Mouse (Mus musculus) midbrain, embryonic 13.5 days (tissue): Measurements from ENCODE around the gene Zswim5. TPM values are rescaled to one million over a fixed set of nuclear protein-coding genes. Genes with fewer than 3 reads are reported as not detected.

Source experiments
- ATAC-seq: fragments of 200-750 bp; cut with Nextera tagmentation; 2 replicates; pipeline ENCODE4 v1.8.0; 2017; ENCODE audit warnings: mild to moderate bottlenecking, moderate TSS enrichment, moderate library complexity
- H3K27ac ChIP-seq: fragments of 300-500 bp; sonication (generic); 2 replicates; pipeline ENCODE4 v1.5.1; 2015; ENCODE audit warnings: inconsistent platforms, mild to moderate bottlenecking, moderate library complexity
- H3K27me3 ChIP-seq: fragments of 300-500 bp; sonication (generic); 2 replicates; pipeline ENCODE4 v1.6.1; 2015; ENCODE audit warnings: mild to moderate bottlenecking, inconsistent platforms
- H3K36me3 ChIP-seq: fragments of 300-500 bp; sonication (generic); 2 replicates; pipeline ENCODE4 v1.6.1; 2015; ENCODE audit warnings: mild to moderate bottlenecking, inconsistent platforms
- H3K4me1 ChIP-seq: fragments of 300-500 bp; sonication (generic); replicated peaks from 2 replicates; pipeline ENCODE4 v1.6.1; 2015; ENCODE audit warnings: inconsistent platforms
- H3K4me2 ChIP-seq: fragments of 300-500 bp; sonication (generic); replicated peaks from 2 replicates; pipeline ENCODE4 v1.6.1; 2015; ENCODE audit warnings: moderate library complexity, mild to moderate bottlenecking, inconsistent platforms
- H3K4me3 ChIP-seq: fragments of 300-500 bp; sonication (generic); replicated peaks from 2 replicates; pipeline ENCODE4 v1.5.1; 2015; ENCODE audit warnings: mild to moderate bottlenecking, inconsistent platforms
- H3K9ac ChIP-seq: fragments of 300-500 bp; sonication (generic); replicated peaks from 2 replicates; pipeline ENCODE4 v1.6.1; 2015; ENCODE audit warnings: mild to moderate bottlenecking, inconsistent platforms
- H3K9me3 ChIP-seq: fragments of 300-500 bp; sonication (generic); 2 replicates; pipeline ENCODE4 v1.6.1; 2016; ENCODE audit warnings: mild to moderate bottlenecking, inconsistent platforms
- WGBS: fragments of 180-500 bp; shearing (Covaris S2); methylation state at CpG from one replicate; pipeline ENCODE4 v1.1.7; 2015; 5-methylcytosine and 5-hydroxymethylcytosine counted together
- polyA plus RNA-seq: library from polyadenylated mRNA; unstranded; fragments of >200 nt; fragmentation: Nextera tagmentation; extraction: Ambion mirVana; gene quantifications from 2 replicates; pipeline ENCODE4 v1.2.1, GENCODE M21; 2015

Gene Zswim5
- polyA plus RNA-seq, 1 experiment from 2014 or later, result 9.9 TPM

DNA sequence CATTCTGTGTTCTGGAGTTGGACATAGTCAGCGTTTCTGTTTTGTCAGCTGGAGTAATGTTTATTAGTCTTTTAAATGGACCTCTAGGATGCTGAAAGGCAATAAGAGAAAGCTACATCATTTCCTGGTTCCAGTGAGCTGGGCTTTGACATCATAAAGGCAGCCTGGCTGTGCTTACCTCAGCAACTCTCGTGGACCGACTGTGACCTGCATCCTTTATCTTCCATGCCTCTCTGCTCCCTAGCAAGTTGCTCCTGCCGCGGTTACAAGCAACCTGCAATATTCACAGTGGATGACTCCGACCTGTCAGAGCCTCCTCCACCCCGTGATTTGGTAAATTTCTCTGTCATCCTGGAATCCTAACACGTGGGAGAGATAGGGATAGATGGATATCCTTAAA is 15.2 kb upstream of the Zswim5 start:
- Histone ChIP-seq H3K36me3 (no peaks in the 10 kb centered on the region), H3K9me3 (no peaks in the 10 kb centered on the region), H3K27me3 (no peaks in the 10 kb centered on the region), H3K9ac (no peak overlapping the region), H3K4me1 (no peaks in the 10 kb centered on the region), H3K4me3 (no peak overlapping the region), H3K27ac (no peak overlapping the region), H3K4me2 (no peak overlapping the region)
- WGBS, result 73% methylated on average over 8 of the region's 8 CpGs
- no peak for ATAC-seq

- Histone ChIP-seq H3K36me3 (no peaks in the 10 kb centered on the region), H3K9me3 (no peaks in the 10 kb centered on the region), H3K4me1 (no peaks in the 10 kb centered on the region), H3K4me3 (no peak overlapping the region), H3K9ac (no peak overlapping the region), H3K27me3 (no peaks in the 10 kb centered on the region), H3K27ac (no peak overlapping the region), H3K4me2 (no peak overlapping the region)
- 80% methylated on average over 3 of the region's 3 CpGs for WGBS
- no peak for ATAC-seq
Measured at GRCm38 (mm10) chr4:116869898-116870297, 7.3 kb upstream of the Zswim5 start.

GRCm38 (mm10) chr4:116874595-116874994 is 2.6 kb upstream of the Zswim5 start:
- ATAC-seq, result no peak
- Histone ChIP-seq H3K4me2 (no peak overlapping the region), H3K9me3 (no peaks in the 10 kb centered on the region), H3K4me1 (peaks cover 6% of the 10 kb centered on the region), H3K27ac (no peak overlapping the region), H3K27me3 (no peaks in the 10 kb centered on the region), H3K9ac (no peak overlapping the region), H3K36me3 (no peaks in the 10 kb centered on the region), H3K4me3 (no peak overlapping the region)
- 87% methylated on average over 4 of the region's 4 CpGs for WGBS

- Histone ChIP-seq H3K9me3 (no peaks in the 10 kb centered on the region), H3K27ac (peak overlapping the region; percentile 100), H3K9ac (peak overlapping the region; percentile 98), H3K4me1 (peaks cover 8% of the 10 kb centered on the region), H3K36me3 (no peaks in the 10 kb centered on the region), H3K27me3 (no peaks in the 10 kb centered on the region), H3K4me2 (peak overlapping the region; percentile 64), H3K4me3 (peak overlapping the region; percentile 94)
- peak; percentile 55 for ATAC-seq
- under 1% methylated on average over 15 of the region's 15 CpGs for WGBS
Measured at GRCm38 (mm10) chr4:116876630-116876994, 564 bp upstream of the Zswim5 start.

GRCm38 (mm10) chr4:116877729-116878321 is 649 bp downstream of the Zswim5 start:
- Histone ChIP-seq H3K27ac (peak overlapping the region; percentile 100), H3K4me1 (peaks cover 8% of the 10 kb centered on the region), H3K9ac (peak overlapping the region; percentile 98), H3K4me2 (peak overlapping the region; percentile 64), H3K9me3 (no peaks in the 10 kb centered on the region), H3K27me3 (no peaks in the 10 kb centered on the region), H3K36me3 (no peaks in the 10 kb centered on the region), H3K4me3 (peak overlapping the region; percentile 94)
- 0 out of 2 replicates have a peak, but pooled peaks have one; percentile 7 for ATAC-seq
- under 1% methylated on average over 32 of the region's 57 CpGs for WGBS

DNA sequence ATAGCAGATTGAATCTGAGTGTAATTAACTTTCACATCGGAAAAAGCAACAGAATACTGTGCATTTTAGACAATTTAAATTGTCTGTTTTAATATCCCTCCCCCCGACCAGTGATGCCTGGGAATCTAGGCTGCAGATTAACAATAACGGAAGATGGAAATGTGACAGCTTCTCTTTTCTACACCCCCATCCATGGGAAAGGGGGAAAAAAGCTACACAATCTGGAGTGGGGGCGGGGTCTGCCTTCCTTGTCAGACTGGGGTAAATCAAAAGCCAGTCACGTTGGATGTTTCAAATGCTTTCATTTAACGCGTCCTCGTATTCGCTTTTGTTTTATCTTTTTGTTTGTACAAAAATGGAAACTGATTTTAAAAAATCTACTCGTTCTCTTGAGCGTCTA is 1.3 kb downstream of the Zswim5 start:
- Histone ChIP-seq H3K27ac (peak overlapping the region; percentile 100), H3K9ac (peak overlapping the region; percentile 98), H3K9me3 (no peaks in the 10 kb centered on the region), H3K4me1 (peaks cover 8% of the 10 kb centered on the region), H3K4me3 (peak overlapping the region; percentile 94), H3K36me3 (no peaks in the 10 kb centered on the region), H3K27me3 (no peaks in the 10 kb centered on the region), H3K4me2 (peak overlapping the region; percentile 64)
- no peak for ATAC-seq
- WGBS, result under 1% methylated on average over 11 of the region's 11 CpGs

DNA sequence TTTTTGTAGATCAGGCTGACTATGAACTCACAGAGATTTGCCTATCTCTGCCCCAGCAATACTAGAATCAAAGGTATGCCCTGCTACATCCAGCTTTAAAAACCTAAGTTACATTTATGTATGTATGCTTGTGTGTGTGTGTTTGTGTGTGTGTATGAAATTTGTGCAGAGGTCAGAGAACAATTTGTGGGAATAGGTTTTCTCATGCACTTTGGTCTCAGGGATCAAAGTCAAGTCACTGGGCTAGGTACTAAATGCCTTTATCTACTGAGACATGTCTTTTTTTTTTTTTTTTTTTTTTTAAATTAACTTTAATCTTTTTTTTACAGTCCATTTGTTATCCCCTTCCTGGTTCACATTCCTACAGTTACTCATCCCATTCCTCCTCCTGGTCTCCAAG is 5.5 kb downstream of the Zswim5 start:
- Histone ChIP-seq H3K9ac (no peak overlapping the region), H3K4me2 (no peak overlapping the region), H3K9me3 (no peaks in the 10 kb centered on the region), H3K27ac (no peak overlapping the region), H3K36me3 (no peaks in the 10 kb centered on the region), H3K4me3 (no peak overlapping the region), H3K4me1 (peaks cover 6% of the 10 kb centered on the region), H3K27me3 (no peaks in the 10 kb centered on the region)
- no peak for ATAC-seq

DNA sequence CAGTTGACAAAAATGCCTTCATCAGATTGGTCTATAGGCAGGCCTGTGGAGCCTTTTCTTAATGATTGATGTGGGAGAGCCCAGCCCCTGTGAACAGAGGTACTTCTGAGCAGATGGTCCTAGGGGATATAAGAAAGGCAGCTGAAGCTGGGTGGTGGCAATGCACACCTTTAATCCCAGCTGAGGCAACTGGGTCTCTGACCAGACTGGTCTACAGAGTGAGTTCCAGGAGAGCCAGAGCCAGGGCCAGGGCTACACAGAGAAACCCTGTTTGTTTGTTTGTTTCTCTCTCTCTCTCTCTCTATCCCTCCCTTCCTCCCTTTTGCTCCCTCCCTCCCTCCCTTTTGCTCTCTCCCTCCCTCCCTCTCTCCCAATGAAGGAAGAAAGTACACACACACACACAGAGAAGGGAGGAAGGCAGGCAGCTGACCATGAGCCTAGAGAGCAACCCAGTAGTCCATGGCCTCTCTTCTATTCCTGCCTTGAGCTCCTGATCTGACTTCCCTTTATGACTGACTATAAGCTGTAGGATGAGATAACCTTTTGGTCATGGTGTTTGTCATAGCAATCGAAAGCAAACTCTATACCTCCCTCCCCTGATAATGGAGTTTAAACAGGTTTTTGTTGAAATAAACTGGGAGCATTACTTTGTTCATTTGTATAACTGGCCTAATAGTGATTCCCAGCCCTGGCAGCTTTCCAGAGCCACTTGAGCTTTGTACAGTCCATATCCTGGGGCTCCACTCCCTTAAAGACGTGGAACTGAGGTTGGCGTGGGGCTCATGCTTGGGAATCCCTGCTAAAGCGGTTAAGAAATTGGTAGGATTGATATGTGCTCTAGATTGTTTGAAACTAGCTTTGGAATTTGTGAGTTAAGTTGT is 17.3 kb downstream of the Zswim5 start:
- Histone ChIP-seq H3K27ac (no peak overlapping the region), H3K4me3 (no peak overlapping the region), H3K4me2 (no peak overlapping the region), H3K9ac (no peak overlapping the region), H3K36me3 (no peaks in the 10 kb centered on the region), H3K27me3 (no peaks in the 10 kb centered on the region), H3K9me3 (no peaks in the 10 kb centered on the region), H3K4me1 (peaks cover 11% of the 10 kb centered on the region)
- 75% methylated on average over 4 of the region's 4 CpGs for WGBS
- no peak for ATAC-seq

DNA sequence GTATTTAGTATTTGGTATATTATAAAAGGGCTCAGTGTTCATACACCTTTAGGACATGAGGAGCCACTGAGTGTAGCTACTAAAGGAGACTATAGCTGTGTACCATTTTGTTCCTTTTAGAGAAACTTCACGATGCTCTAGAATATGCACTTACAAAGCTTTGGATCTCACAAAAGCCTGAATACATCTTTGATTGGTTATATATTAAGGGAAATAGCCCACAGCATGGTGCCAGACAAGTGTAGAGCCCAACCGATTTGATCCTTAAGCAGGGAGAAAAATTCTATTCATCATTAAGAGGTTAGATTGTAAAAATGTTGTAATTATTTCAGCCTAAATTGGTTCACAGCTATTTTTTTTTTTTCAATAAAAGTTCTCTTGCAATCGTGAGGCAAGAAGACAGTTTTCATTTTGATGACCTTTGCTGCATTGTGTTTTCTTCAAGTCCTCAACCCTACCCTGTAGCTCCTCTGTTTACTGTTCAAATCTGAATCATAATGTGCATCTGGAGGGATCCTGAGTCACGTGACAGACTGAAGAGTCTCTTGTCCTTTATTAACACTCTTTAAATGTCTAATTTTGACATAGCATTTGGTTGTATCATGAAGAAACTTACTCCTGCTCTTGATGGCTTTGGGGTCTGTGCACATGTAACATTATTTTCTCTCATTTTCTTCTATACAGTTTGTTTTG is 33.5 kb downstream of the Zswim5 start:
- WGBS, result 34% methylated on average over 4 of the region's 4 CpGs
- no peak for ATAC-seq
- H3K27ac ChIP-seq, result peak overlapping the region; percentile 61
- no peaks in the 10 kb centered on the region for H3K27me3 ChIP-seq
- no peaks in the 10 kb centered on the region for H3K9me3 ChIP-seq
- H3K4me3 ChIP-seq, result no peak overlapping the region
- H3K4me2 ChIP-seq, result no peak overlapping the region
- no peak overlapping the region for H3K9ac ChIP-seq
- no peaks in the 10 kb centered on the region for H3K36me3 ChIP-seq
- peaks cover 15% of the 10 kb centered on the region for H3K4me1 ChIP-seq

DNA sequence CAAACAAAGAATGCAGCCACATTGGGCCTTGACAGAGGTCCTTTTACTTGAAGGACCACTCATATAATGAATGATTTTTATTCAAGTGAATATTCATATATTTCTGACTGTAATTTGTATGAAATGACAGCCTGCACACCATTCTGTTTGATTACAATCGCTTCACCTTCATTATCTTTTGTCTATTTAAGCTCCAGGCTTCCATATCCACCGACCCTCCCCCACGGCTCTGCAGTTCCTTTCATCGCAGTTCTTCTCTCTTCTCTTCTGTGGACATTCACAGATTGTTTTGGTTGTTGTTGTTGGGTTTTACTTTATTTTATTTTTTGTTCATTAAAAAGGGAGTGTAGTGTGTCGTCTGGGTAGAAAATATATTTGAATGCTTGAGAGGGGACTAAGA is 34.0 kb downstream of the Zswim5 start:
- ATAC-seq, result no peak

DNA sequence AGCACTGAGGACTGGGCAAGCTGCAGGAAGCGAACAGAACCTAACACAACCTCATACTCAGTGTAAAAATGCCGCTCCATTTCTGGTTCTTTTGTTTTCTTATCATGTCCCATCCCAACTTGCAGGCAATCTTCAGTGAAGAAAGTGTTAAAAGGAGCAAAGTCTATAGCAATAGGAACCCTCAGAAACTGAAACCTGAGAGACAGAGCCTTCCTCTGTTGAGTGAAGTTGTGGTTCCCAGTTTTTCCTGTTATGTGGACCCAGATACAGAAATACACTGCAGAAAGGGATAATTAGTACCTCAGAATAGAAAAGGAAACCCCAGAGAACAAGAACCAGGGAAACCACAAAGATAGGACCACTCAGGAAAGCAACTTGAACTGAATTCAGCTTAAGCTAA is 36.1 kb downstream of the Zswim5 start:
- no peaks in the 10 kb centered on the region for H3K27me3 ChIP-seq
- no peak for ATAC-seq
- no peak overlapping the region for H3K9ac ChIP-seq
- H3K4me3 ChIP-seq, result no peak overlapping the region
- H3K9me3 ChIP-seq, result no peaks in the 10 kb centered on the region
- no peak overlapping the region for H3K27ac ChIP-seq
- 97% methylated on average over 2 of the region's 2 CpGs for WGBS
- H3K4me1 ChIP-seq, result peaks cover 15% of the 10 kb centered on the region
- H3K36me3 ChIP-seq, result no peaks in the 10 kb centered on the region
- H3K4me2 ChIP-seq, result no peak overlapping the region

More for the DNA sequence above, 34.0 kb downstream of the Zswim5 start:
- Histone ChIP-seq H3K4me1 (peaks cover 15% of the 10 kb centered on the region), H3K4me3 (no peak overlapping the region), H3K4me2 (no peak overlapping the region), H3K27me3 (no peaks in the 10 kb centered on the region), H3K36me3 (no peaks in the 10 kb centered on the region), H3K9ac (no peak overlapping the region), H3K9me3 (no peaks in the 10 kb centered on the region), H3K27ac (peak overlapping the region; percentile 61)
- 39% methylated on average over 5 of the region's 5 CpGs for WGBS

DNA sequence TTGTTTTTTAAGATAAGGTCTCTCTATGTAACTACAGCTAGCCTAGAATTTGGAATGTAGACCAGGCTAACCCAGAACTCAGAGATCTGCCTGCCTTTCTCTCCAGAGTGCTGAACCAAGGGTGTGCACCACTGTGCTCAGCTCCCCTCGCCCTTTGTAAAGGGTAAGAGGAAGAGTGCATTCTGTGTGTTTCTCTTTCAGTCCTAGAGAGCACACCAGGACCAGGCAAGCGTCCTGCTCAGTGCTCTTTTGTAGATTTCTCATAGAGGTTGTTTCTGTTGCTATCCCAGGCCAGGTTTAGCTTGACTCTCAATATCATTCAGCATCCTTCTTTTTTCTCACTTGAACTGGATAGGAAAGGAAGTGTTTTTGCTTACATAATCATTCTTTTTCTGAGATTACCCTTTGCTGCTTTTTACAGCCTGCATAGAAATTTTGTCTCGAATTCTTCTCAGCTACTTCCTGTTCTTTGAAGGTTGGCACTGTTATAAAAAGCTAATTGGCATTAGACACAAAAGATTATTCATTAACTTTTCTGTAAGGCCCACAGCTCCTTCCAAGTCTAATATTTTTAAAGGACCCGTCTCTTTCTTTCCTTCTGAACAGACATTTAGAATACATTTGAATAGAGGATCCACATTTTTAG is 51.0 kb downstream of the Zswim5 start:
- 73% methylated on average over 4 of the region's 4 CpGs for WGBS
- Histone ChIP-seq H3K4me3 (no peak overlapping the region), H3K4me2 (no peak overlapping the region), H3K9me3 (no peaks in the 10 kb centered on the region), H3K9ac (no peak overlapping the region), H3K4me1 (no peaks in the 10 kb centered on the region), H3K36me3 (no peaks in the 10 kb centered on the region), H3K27ac (no peak overlapping the region; the same call in 1 of the 2 replicates), H3K27me3 (no peaks in the 10 kb centered on the region)
- ATAC-seq, result no peak
